Mouse (Mus musculus) bone marrow macrophage, adult 2 months (primary cell): Measurements from ENCODE around the gene Pmepa1. TPM values are rescaled to one million over a fixed set of nuclear protein-coding genes. Genes with fewer than 3 reads are reported as not detected.

ENCODE experiments used
- H3K27ac ChIP-seq: 2 replicates; pipeline ENCODE4 v1.5.1; 2012; ENCODE audit warnings: low read depth, low read length; ENCODE audit not compliant: insufficient read depth
- H3K4me1 ChIP-seq: 2 replicates; pipeline ENCODE4 v1.6.1; 2012; ENCODE audit warnings: low read length; ENCODE audit not compliant: control insufficient read depth, insufficient read depth
- H3K4me3 ChIP-seq: 2 replicates; pipeline ENCODE4 v1.5.1; 2012; ENCODE audit warnings: mild to moderate bottlenecking, low read length, moderate library complexity; ENCODE audit not compliant: insufficient read depth
- CTCF ChIP-seq: IDR thresholded peaks from 2 replicates; pipeline ENCODE4 v1.5.1; 2012; ENCODE audit warnings: low read depth, mild to moderate bottlenecking, low read length, moderate library complexity
- POLR2A ChIP-seq: IDR thresholded peaks from 2 replicates; pipeline ENCODE4 v1.6.1; 2012; ENCODE audit warnings: mild to moderate bottlenecking, low read depth, low read length, borderline replicate concordance
- polyA plus RNA-seq: library from polyadenylated mRNA; stranded (reverse); fragments of >200 nt; gene quantifications from 2 replicates; pipeline ENCODE4 v1.2.4, GENCODE M21; 2012; ENCODE audit not compliant: missing spikeins, insufficient read depth, insufficient read length

The Pmepa1 gene
- polyA plus RNA-seq, result 0.35 and 1.5 TPM in 2 replicates

- Histone ChIP-seq H3K27ac (no peak within 1 kb of the TSS), H3K4me3 (peak within 1 kb of the TSS; percentile 58), H3K4me1 (no peaks in the 10 kb centered on the region)
- TF ChIP-seq POLR2A, result no peak
- no peak for TF ChIP-seq CTCF
These were observed at the start of gene Pmepa1 for GRCm38 (mm10) chr2:173276409-173276808. Gene Pmepa1 (minus strand): TSS chr2:173276533.

- no peaks in the 10 kb centered on the region for H3K4me1 ChIP-seq
- TF ChIP-seq CTCF (no peak), POLR2A (no peak)
- H3K27ac ChIP-seq, result no peak overlapping the region
- H3K4me3 ChIP-seq, result no peak overlapping the region
These were observed 45.4 kb upstream of the Pmepa1 start for GRCm38 (mm10) chr2:173321754-173322153.

- Histone ChIP-seq H3K4me3 (no peak overlapping the region), H3K27ac (no peak overlapping the region), H3K4me1 (no peaks in the 10 kb centered on the region)
- TF ChIP-seq POLR2A, result no peak
- no peak for TF ChIP-seq CTCF
These were observed 44.9 kb upstream of the Pmepa1 start for GRCm38 (mm10) chr2:173321194-173321593.

GRCm38 (mm10) chr2:173314291-173314690 is 38.0 kb upstream of the Pmepa1 start:
- TF ChIP-seq POLR2A, result no peak
- TF ChIP-seq CTCF, result no peak
- no peak overlapping the region for H3K4me3 ChIP-seq
- no peak overlapping the region for H3K27ac ChIP-seq
- no peaks in the 10 kb centered on the region for H3K4me1 ChIP-seq

GRCm38 (mm10) chr2:173308486-173308885 is 32.2 kb upstream of the Pmepa1 start:
- TF ChIP-seq POLR2A, result no peak
- no peak for TF ChIP-seq CTCF
- Histone ChIP-seq H3K4me1 (0 out of 2 replicates have a peak, but pooled peaks cover 2% of the 10 kb centered on the region), H3K27ac (no peak overlapping the region), H3K4me3 (no peak overlapping the region)

GRCm38 (mm10) chr2:173307984-173308383 is 31.7 kb upstream of the Pmepa1 start:
- 0 out of 2 replicates have a peak, but pooled peaks cover 2% of the 10 kb centered on the region for H3K4me1 ChIP-seq
- no peak overlapping the region for H3K4me3 ChIP-seq
- H3K27ac ChIP-seq, result no peak overlapping the region
- TF ChIP-seq POLR2A (no peak), CTCF (no peak)

- 0 out of 2 replicates have a peak, but pooled peaks cover 2% of the 10 kb centered on the region for H3K4me1 ChIP-seq
- H3K4me3 ChIP-seq, result no peak overlapping the region
- H3K27ac ChIP-seq, result no peak overlapping the region
- no peak for TF ChIP-seq CTCF
- TF ChIP-seq POLR2A, result no peak
These were observed 31.2 kb upstream of the Pmepa1 start for GRCm38 (mm10) chr2:173307561-173307960.

- H3K27ac ChIP-seq, result no peak overlapping the region
- TF ChIP-seq POLR2A, result no peak
- TF ChIP-seq CTCF, result no peak
- H3K4me1 ChIP-seq, result 0 out of 2 replicates have a peak, but pooled peaks cover 2% of the 10 kb centered on the region
- no peak overlapping the region for H3K4me3 ChIP-seq
These were observed 30.6 kb upstream of the Pmepa1 start for GRCm38 (mm10) chr2:173306734-173307525.

- H3K4me1 ChIP-seq, result 0 out of 2 replicates have a peak, but pooled peaks cover 2% of the 10 kb centered on the region
These were observed 28.7 kb upstream of the Pmepa1 start for GRCm38 (mm10) chr2:173305011-173305410.

More at GRCm38 (mm10) chr2:173305011-173305410, 28.7 kb upstream of the Pmepa1 start:
- H3K27ac ChIP-seq, result no peak overlapping the region
- TF ChIP-seq POLR2A (no peak), CTCF (no peak)
- H3K4me3 ChIP-seq, result no peak overlapping the region
